Mouse (Mus musculus): Measurements from ENCODE around the gene Slc45a2.

- no peak for TF ChIP-seq POLR2A (IDR thresholded peaks at IDR 0.05; ENCODE audit: insufficient read depth, low read depth, low read length)
- no peak for TF ChIP-seq CTCF (IDR thresholded peaks at IDR 0.05; ENCODE audit: insufficient read depth, low read depth, low read length)
These were observed 19.8 kb upstream of the Slc45a2 start for GRCm38 (mm10) chr15:10980712-10981111.

Measured in olfactory bulb, adult 2 months (tissue).